Mouse (Mus musculus): Measurements from ENCODE around the gene Gm13090.

DNA sequence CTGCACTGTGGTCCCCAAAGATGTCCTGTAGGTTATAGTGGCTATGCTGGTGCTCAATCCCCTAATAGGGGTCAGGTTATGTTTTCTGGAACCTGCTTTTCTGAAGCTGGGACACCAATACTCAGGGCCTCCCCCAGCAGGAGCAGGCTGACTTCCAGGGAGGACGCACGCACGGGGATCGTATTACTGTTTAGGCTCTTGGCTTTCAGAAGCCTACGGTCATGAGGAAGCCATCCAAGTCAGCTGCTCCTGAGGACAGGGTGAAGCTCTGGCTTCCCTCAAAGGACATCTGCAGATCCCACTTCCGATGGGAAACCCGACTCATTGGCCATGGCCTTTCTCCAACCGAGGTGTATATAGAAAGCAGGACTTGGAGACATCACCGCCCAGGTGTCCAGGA lies 43.1 kb downstream of the Gm13090 start:
- TF ChIP-seq POLR2A (IDR thresholded peaks at IDR 0.05; ENCODE audit: borderline replicate concordance, low read depth, low read length) (no peak), CTCF (IDR thresholded peaks at IDR 0.05; ENCODE audit: low read depth, low read length) (no peak)

All from bone marrow macrophage, adult 2 months (primary cell).